Mouse (Mus musculus): ENCODE results near the gene Smarca2. TPM values are rescaled to one million over a fixed set of nuclear protein-coding genes. Genes with fewer than 3 reads are reported as not detected.

Gene Smarca2
- polyA plus RNA-seq, 1 experiment, result 209 TPM

DNA sequence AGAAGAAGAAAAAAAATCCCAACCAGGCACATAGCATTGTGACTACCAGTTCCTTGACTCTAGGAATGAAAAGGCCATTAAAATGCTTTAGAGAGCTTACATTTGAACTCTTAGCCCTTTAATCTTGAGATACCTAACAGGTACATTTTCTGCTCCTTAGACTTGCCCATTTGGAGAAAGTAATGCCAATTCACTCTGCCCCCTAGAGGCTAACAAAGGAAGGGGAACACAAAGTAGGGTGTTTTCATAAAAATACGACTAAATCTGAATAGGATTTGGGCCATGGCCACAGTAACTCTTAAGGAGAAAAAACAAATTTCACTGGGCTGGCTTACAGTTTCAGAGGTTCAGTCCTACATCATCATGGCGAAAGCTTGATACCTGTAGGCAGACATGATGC lies 77.9 kb downstream of the Smarca2 start:
- no peaks in the 10 kb centered on the region for H3K27me3 ChIP-seq (ENCODE audit: control insufficient read depth, insufficient read depth, low read length)

DNA sequence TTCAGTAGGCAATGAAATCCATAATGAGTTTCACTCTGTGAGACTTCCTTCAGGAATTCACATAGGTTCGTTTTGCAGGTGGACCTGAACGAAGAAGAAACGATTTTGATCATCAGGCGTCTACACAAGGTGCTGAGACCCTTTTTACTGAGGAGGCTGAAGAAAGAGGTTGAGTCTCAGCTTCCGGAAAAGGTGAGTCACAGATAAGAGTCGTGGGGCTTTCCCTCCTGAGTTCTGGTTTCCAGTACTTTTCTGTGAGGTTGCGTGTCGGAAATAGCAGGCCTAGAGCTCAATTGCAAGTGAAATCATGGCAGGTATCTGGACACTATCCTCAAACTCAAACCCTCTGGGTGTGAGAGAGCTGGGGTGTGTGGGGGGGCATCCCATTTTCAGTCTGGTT lies 78.9 kb downstream of the Smarca2 start:
- H3K27ac ChIP-seq (ENCODE audit: control insufficient read depth, insufficient read depth, low read depth, low read length), result no peak overlapping the region
- H3K4me3 ChIP-seq (ENCODE audit: control insufficient read depth, low read depth, low read length), result no peak overlapping the region
- TF ChIP-seq POLR2A (IDR thresholded peaks at IDR 0.05; ENCODE audit: control insufficient read depth, low read depth, low read length), result no peak
- TF ChIP-seq CTCF (IDR thresholded peaks at IDR 0.05; ENCODE audit: control insufficient read depth, insufficient read depth, insufficient replicate concordance, low read depth, low read length), result no peak
- no peaks in the 10 kb centered on the region for H3K27me3 ChIP-seq (ENCODE audit: control insufficient read depth, insufficient read depth, low read length)
- no peaks in the 10 kb centered on the region for H3K36me3 ChIP-seq (ENCODE audit: control insufficient read depth, insufficient read depth, low read length)
- H3K4me1 ChIP-seq (ENCODE audit: control insufficient read depth, insufficient read depth, low read length), result no peaks in the 10 kb centered on the region

More for the DNA sequence above, 77.9 kb downstream of the Smarca2 start:
- Histone ChIP-seq H3K27ac (ENCODE audit: control insufficient read depth, insufficient read depth, low read depth, low read length) (no peak overlapping the region), H3K36me3 (ENCODE audit: control insufficient read depth, insufficient read depth, low read length) (no peaks in the 10 kb centered on the region), H3K4me1 (ENCODE audit: control insufficient read depth, insufficient read depth, low read length) (no peaks in the 10 kb centered on the region), H3K4me3 (ENCODE audit: control insufficient read depth, low read depth, low read length) (no peak overlapping the region)
- TF ChIP-seq CTCF (IDR thresholded peaks at IDR 0.05; ENCODE audit: control insufficient read depth, insufficient read depth, insufficient replicate concordance, low read depth, low read length) (no peak), POLR2A (IDR thresholded peaks at IDR 0.05; ENCODE audit: control insufficient read depth, low read depth, low read length) (no peak)

DNA sequence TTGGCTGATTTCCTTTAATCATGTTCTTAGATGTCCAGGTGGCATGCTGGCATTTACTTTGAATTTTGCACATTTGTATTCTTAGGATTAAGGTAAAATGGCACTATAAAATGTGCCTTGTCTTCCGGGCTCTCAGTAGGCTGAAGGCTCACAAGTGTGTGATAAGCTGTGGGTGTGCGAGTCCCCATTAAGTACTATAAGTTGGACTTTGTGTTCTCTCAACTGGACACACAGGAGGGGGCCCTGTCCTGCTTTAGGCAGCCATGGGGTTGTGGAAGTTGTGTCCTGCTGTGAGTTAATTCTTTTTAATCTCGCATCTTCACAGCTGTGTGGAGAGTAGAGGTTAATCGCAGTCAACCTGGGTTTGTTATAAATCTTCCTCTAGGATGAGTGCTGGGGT lies 85.7 kb downstream of the Smarca2 start:
- H3K4me3 ChIP-seq (ENCODE audit: control insufficient read depth, low read depth, low read length), result no peak overlapping the region
- no peaks in the 10 kb centered on the region; the same call in 1 of the 2 replicates for H3K36me3 ChIP-seq (ENCODE audit: control insufficient read depth, insufficient read depth, low read length)
- H3K4me1 ChIP-seq (ENCODE audit: control insufficient read depth, insufficient read depth, low read length), result no peaks in the 10 kb centered on the region
- no peaks in the 10 kb centered on the region for H3K27me3 ChIP-seq (ENCODE audit: control insufficient read depth, insufficient read depth, low read length)
- no peak for TF ChIP-seq POLR2A (IDR thresholded peaks at IDR 0.05; ENCODE audit: control insufficient read depth, low read depth, low read length)
- H3K27ac ChIP-seq (ENCODE audit: control insufficient read depth, insufficient read depth, low read depth, low read length), result no peak overlapping the region

DNA sequence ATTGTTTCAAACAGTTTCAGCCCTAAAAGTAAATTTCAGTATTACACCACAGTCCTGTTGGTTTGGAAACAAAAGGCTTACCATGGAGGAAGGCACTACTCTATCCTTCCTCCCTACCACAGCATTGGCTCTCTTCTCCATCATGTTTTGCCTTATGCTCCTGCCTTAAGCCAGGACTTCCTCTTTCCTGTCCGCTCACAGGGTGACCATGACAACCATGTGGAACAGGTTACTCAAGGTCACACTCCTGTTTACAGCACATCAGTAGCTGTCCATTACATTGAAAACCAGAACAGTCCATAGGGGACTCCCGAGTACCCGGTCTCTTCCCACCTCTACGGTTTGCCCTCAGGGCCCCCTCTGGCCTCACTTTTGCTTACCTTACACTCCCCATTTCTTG lies 92.3 kb downstream of the Smarca2 start:
- no peaks in the 10 kb centered on the region for H3K4me1 ChIP-seq (ENCODE audit: control insufficient read depth, insufficient read depth, low read length)
- H3K4me3 ChIP-seq (ENCODE audit: control insufficient read depth, low read depth, low read length), result no peak overlapping the region
- no peak overlapping the region for H3K27ac ChIP-seq (ENCODE audit: control insufficient read depth, insufficient read depth, low read depth, low read length)
- no peaks in the 10 kb centered on the region; the same call in 1 of the 2 replicates for H3K36me3 ChIP-seq (ENCODE audit: control insufficient read depth, insufficient read depth, low read length)
- TF ChIP-seq CTCF (IDR thresholded peaks at IDR 0.05; ENCODE audit: control insufficient read depth, insufficient read depth, insufficient replicate concordance, low read depth, low read length) (no peak), POLR2A (IDR thresholded peaks at IDR 0.05; ENCODE audit: control insufficient read depth, low read depth, low read length) (no peak)
- no peaks in the 10 kb centered on the region for H3K27me3 ChIP-seq (ENCODE audit: control insufficient read depth, insufficient read depth, low read length)

DNA sequence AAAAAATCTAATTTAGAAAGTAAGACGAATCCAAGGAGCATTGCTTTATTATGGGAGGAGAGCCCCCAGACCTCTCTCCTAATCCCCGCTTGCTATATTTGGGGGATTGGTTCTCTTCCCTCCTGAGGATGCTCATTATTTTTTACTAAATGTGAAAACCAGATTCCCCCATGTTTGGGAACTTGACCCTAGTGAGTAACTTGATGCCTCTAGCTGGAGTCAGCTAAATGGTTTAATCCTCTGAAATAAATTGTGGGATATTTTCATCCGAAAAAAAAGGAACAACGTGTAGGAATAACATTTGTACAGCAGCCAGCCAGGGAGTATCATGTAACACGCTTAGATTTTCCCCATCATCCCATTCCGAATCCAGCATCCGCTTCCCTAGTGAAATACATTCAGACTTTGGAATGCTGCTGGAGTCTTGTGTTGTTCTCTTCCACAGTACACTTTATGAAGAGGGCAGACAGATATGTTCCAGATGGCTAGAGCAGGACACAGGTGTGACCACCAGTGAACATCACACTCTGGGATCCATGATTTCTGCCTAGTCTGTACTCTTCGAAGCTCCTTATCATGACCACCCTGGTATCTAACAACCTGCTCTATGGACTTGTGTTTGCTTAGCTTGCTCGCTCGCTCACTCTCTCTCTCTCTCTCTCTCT lies 99.8 kb downstream of the Smarca2 start:
- Histone ChIP-seq H3K4me1 (ENCODE audit: control insufficient read depth, insufficient read depth, low read length) (no peaks in the 10 kb centered on the region; the same call in 1 of the 2 replicates), H3K36me3 (ENCODE audit: control insufficient read depth, insufficient read depth, low read length) (no peaks in the 10 kb centered on the region), H3K4me3 (ENCODE audit: control insufficient read depth, low read depth, low read length) (no peak overlapping the region), H3K27ac (ENCODE audit: control insufficient read depth, insufficient read depth, low read depth, low read length) (no peak overlapping the region; the same call in 1 of the 2 replicates), H3K27me3 (ENCODE audit: control insufficient read depth, insufficient read depth, low read length) (no peaks in the 10 kb centered on the region)
- TF ChIP-seq POLR2A (IDR thresholded peaks at IDR 0.05; ENCODE audit: control insufficient read depth, low read depth, low read length) (no peak), CTCF (IDR thresholded peaks at IDR 0.05; ENCODE audit: control insufficient read depth, insufficient read depth, insufficient replicate concordance, low read depth, low read length) (no peak)

DNA sequence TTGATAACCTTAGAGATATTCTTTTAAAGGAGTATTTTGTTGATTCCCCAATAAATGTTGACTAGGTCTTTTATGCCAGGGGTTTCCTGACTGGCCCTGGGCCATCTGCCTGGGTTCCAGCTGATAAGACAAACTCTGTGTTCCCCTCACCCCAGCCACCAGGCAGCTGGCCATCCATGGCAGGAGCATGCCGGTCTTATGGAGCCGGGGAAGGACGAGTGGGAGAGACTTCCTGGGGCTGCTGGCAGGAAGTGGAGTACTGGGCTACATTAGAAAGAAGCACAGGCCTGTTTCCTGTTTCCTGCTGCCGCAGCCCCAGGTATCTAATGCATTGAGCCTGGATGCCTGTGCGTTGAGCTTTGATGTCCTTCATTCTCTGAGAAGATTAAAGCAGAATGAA lies 102.1 kb downstream of the Smarca2 start:
- Histone ChIP-seq H3K4me1 (ENCODE audit: control insufficient read depth, insufficient read depth, low read length) (no peaks in the 10 kb centered on the region; the same call in 1 of the 2 replicates), H3K27me3 (ENCODE audit: control insufficient read depth, insufficient read depth, low read length) (no peaks in the 10 kb centered on the region), H3K27ac (ENCODE audit: control insufficient read depth, insufficient read depth, low read depth, low read length) (no peak overlapping the region), H3K36me3 (ENCODE audit: control insufficient read depth, insufficient read depth, low read length) (no peaks in the 10 kb centered on the region), H3K4me3 (ENCODE audit: control insufficient read depth, low read depth, low read length) (no peak overlapping the region)
- TF ChIP-seq POLR2A (IDR thresholded peaks at IDR 0.05; ENCODE audit: control insufficient read depth, low read depth, low read length) (no peak), CTCF (IDR thresholded peaks at IDR 0.05; ENCODE audit: control insufficient read depth, insufficient read depth, insufficient replicate concordance, low read depth, low read length) (no peak)

DNA sequence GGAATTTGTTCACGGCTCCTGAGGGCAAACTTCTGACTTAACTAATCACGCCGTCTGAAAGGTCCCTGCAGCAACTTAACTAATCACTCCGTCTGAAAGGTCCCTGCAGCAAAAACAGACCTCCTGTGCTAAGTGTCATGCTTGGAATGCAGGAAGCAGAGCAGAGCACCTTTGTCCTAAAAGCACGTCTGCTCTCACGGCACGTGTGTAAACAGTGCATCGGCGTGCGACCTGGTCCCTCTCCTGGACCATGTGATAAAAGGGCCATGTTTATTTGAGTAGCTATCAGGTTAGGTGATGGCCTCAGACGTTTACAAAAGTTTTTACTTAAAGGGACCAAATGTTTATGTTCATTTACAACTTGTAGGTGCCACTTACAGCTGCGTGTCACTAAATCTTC lies 104.2 kb downstream of the Smarca2 start:
- TF ChIP-seq POLR2A (IDR thresholded peaks at IDR 0.05; ENCODE audit: control insufficient read depth, low read depth, low read length), result no peak
- TF ChIP-seq CTCF (IDR thresholded peaks at IDR 0.05; ENCODE audit: control insufficient read depth, insufficient read depth, insufficient replicate concordance, low read depth, low read length), result no peak
- Histone ChIP-seq H3K27ac (ENCODE audit: control insufficient read depth, insufficient read depth, low read depth, low read length) (no peak overlapping the region), H3K36me3 (ENCODE audit: control insufficient read depth, insufficient read depth, low read length) (no peaks in the 10 kb centered on the region), H3K4me1 (ENCODE audit: control insufficient read depth, insufficient read depth, low read length) (no peaks in the 10 kb centered on the region; the same call in 1 of the 2 replicates), H3K27me3 (ENCODE audit: control insufficient read depth, insufficient read depth, low read length) (no peaks in the 10 kb centered on the region), H3K4me3 (ENCODE audit: control insufficient read depth, low read depth, low read length) (no peak overlapping the region)
